Mouse (Mus musculus): Measurements from ENCODE around the gene Vstm2a.

GRCm38 (mm10) chr11:16439548-16440251, 182.2 kb downstream of the Vstm2a start:
- TF ChIP-seq POLR2A (IDR thresholded peaks at IDR 0.05; ENCODE audit: low read depth, low read length), result no peak
- no peak for TF ChIP-seq CTCF (IDR thresholded peaks at IDR 0.05; ENCODE audit: extremely low read depth, insufficient read length, insufficient replicate concordance, low read depth, low read length)

Data from small intestine, adult 2 months (tissue).